Mouse (Mus musculus) limb, embryonic 12.5 days (tissue): ENCODE measurements around the gene Slc30a9. TPM values are rescaled to one million over a fixed set of nuclear protein-coding genes. Genes with fewer than 3 reads are reported as not detected.
A peak's percentile ranks its signal among the peaks of the same experiment; 100 is the strongest.

Experiments used
- ATAC-seq: fragments of 200-750 bp; cut with Nextera tagmentation; 2 replicates; pipeline ENCODE4 v1.8.0; 2017; ENCODE audit warnings: low read depth, moderate TSS enrichment; ENCODE audit not compliant: insufficient number of reproducible peaks, insufficient read depth, low FRiP score, low TSS enrichment
- H3K27ac ChIP-seq: fragments of 300-500 bp; sonication (generic); 2 replicates; pipeline ENCODE4 v1.5.1; 2016; ENCODE audit warnings: mild to moderate bottlenecking, moderate library complexity
- H3K27me3 ChIP-seq: fragments of 300-500 bp; sonication (generic); 2 replicates; pipeline ENCODE4 v1.6.1; 2016; ENCODE audit warnings: mild to moderate bottlenecking, moderate library complexity
- H3K36me3 ChIP-seq: fragments of 300-500 bp; sonication (generic); 2 replicates; pipeline ENCODE4 v1.6.1; 2016; ENCODE audit warnings: mild to moderate bottlenecking, moderate library complexity
- H3K4me1 ChIP-seq: fragments of 300-500 bp; sonication (generic); replicated peaks from 2 replicates; pipeline ENCODE4 v1.6.1; 2016
- H3K4me2 ChIP-seq: fragments of 300-500 bp; sonication (generic); 2 replicates; pipeline ENCODE4 v1.6.1; 2016; ENCODE audit warnings: mild to moderate bottlenecking, moderate library complexity
- H3K4me3 ChIP-seq: fragments of 300-500 bp; sonication (generic); replicated peaks from 2 replicates; pipeline ENCODE4 v1.5.1; 2016; ENCODE audit warnings: mild to moderate bottlenecking
- H3K9ac ChIP-seq: fragments of 300-500 bp; sonication (generic); replicated peaks from 2 replicates; pipeline ENCODE4 v1.6.1; 2016; ENCODE audit warnings: mild to moderate bottlenecking, moderate library complexity
- H3K9me3 ChIP-seq: fragments of 300-500 bp; sonication (generic); 2 replicates; pipeline ENCODE4 v1.6.1; 2016; ENCODE audit warnings: mild to moderate bottlenecking, moderate library complexity
- WGBS: fragments of 180-500 bp; shearing (Covaris S2); methylation state at CpG from one replicate; pipeline ENCODE4 v1.1.7; 2016; 5-methylcytosine and 5-hydroxymethylcytosine counted together
- polyA plus RNA-seq: library from polyadenylated mRNA; unstranded; fragments of >200 nt; fragmentation: Nextera tagmentation; extraction: Ambion mirVana; gene quantifications from 2 replicates; pipeline ENCODE4 v1.2.1, GENCODE M21; 2016

The Slc30a9 gene
- 104 and 114 TPM in 2 replicates for polyA plus RNA-seq

GRCm38 (mm10) chr5:67306698-67307521, at the start of gene Slc30a9:
TSS of gene Slc30a9 (plus strand) at chr5:67306955.
- Histone ChIP-seq H3K36me3 (peaks cover 9% of the 10 kb centered on the region; the same call in 1 of the 2 replicates), H3K4me1 (peaks cover 9% of the 10 kb centered on the region), H3K27ac (peak within 1 kb of the TSS; percentile 75), H3K4me2 (peak within 1 kb of the TSS; percentile 74), H3K9ac (peak within 1 kb of the TSS; percentile 92), H3K9me3 (no peaks in the 10 kb centered on the region), H3K4me3 (peak within 1 kb of the TSS; percentile 96), H3K27me3 (no peaks in the 10 kb centered on the region)
- under 1% methylated on average over 83 of the region's 83 CpGs for WGBS
- ATAC-seq: peak; percentile 96

DNA sequence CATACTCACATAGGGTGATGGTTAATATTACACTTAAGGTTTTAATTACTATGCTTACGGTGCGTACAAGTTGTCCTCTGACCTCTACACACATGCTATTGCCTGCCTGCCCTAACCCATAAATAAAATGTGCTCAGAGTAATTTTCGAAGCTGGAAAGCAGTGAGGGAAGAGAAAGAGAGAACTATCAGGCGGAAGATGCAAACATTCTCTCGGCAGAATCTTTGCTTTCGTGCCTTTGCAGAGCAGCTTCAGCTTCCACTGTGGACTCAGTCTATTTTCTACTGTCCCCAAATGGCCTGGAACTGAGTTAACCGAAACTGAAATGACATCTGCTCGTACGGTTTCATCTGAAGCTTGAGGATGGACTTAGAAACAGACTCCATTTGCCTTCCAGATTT, 48.3 kb upstream of the Slc30a9 start:
- H3K9me3 ChIP-seq: no peaks in the 10 kb centered on the region
- H3K4me2 ChIP-seq: no peak overlapping the region
- H3K27me3 ChIP-seq: no peaks in the 10 kb centered on the region
- 64% methylated on average over 9 of the region's 9 CpGs for WGBS
- no peak overlapping the region for H3K4me3 ChIP-seq
- ATAC-seq: no peak
- peaks cover 11% of the 10 kb centered on the region for H3K36me3 ChIP-seq
- peaks cover 11% of the 10 kb centered on the region for H3K4me1 ChIP-seq
- no peak overlapping the region for H3K9ac ChIP-seq
- no peak overlapping the region for H3K27ac ChIP-seq

DNA sequence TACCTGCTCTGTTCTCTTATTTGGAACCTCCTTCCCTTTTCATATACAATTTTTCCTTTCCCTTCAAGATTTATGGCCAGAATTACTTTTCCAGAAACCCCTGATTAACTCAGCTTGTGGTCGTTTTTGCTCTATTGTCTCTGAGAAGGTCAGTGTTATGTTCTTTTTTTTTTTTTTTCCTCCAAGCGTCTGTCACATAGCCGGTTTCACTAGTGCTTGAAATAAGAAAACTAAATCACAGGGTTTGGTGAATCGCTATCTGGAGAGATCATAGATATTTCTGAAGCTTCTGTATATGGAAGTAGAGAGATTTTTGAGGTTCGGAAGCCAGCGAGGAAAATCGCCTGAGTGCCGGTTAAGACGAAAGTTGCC, 46.6 kb upstream of the Slc30a9 start:
- no peak for ATAC-seq
- H3K27ac ChIP-seq: peak overlapping the region; percentile 94

DNA sequence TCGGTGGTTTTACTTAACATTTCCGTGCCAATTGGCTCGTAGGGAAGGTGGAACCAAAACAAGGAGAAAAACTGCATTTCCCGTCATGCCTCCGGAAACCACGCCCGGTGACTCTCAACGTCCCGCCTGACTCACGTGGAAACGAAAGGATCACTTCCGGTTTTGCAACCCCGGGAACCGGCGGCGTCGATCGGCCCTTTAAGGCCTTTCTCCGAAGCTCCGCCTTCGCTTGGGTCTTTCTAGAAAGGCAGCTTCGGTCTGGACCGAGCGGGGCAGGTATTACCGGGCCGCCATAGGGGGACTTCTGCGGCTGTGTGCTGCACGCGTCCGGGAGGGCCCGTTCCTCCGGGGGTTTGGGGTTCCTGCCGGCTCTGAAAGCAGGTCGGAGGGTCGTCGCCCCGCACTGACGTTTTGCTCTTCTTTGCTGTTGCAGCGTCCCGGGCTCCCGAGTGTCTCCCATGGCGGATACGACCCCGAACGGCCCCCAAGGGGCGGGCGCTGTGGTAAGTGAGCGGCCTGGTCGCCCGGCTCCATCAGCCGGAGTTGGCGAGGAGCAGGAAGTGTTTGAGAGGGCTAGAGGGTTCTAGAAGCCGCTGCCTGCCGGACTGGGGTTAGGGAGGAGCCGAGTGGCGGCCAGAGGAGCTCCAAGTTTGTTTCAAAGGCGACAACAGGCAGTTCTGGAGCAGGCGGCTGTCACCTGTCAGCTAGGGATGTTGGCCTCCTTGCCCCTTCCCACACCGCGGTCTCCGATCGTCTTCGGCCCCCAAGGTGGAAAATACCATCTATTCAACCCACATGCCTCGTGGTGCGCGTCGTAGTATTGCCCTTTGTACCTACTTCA, 46.0 kb upstream of the Slc30a9 start, which contains the start of gene Tmem33:
Gene Tmem33 (plus strand): TSS at position 35 of the 841 bp plus-strand sequence.
- Histone ChIP-seq H3K4me3 (peak within 1 kb of the TSS; percentile 90), H3K36me3 (peaks cover 32% of the 10 kb centered on the region), H3K9ac (peak within 1 kb of the TSS; percentile 88), H3K4me2 (peak within 1 kb of the TSS; percentile 66), H3K27me3 (no peaks in the 10 kb centered on the region), H3K9me3 (no peaks in the 10 kb centered on the region), H3K4me1 (peaks cover 11% of the 10 kb centered on the region), H3K27ac (peak within 1 kb of the TSS; percentile 94)
- WGBS: under 1% methylated on average over 66 of the region's 67 CpGs
- peak; percentile 78 for ATAC-seq

More for the DNA sequence above, 46.6 kb upstream of the Slc30a9 start:
- Histone ChIP-seq H3K9ac (peak overlapping the region; percentile 88; the same call in 1 of the 2 replicates), H3K36me3 (peaks cover 26% of the 10 kb centered on the region), H3K4me3 (peak overlapping the region; percentile 90), H3K9me3 (no peaks in the 10 kb centered on the region), H3K27me3 (no peaks in the 10 kb centered on the region), H3K4me2 (peak overlapping the region; percentile 66), H3K4me1 (peaks cover 11% of the 10 kb centered on the region)
- under 1% methylated on average over 9 of the region's 9 CpGs for WGBS

DNA sequence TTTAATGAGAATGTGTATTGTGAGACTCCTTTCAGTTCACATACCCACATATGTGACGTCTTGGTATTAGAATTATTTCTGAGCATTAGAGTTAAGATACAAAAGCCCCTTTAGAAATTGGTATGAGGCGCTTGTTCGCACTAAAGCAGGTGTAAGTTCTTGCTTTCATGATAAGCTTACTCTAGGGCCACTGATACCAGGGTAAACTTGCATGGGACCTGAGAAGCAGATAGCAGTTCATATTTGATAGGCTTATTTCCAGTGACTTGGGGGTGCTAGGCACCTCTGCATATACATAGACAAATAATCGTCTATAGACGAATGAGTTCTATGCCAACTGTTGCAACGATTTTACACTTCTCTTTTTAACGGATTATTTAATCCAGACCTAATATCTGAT, 43.8 kb upstream of the Slc30a9 start:
- H3K27me3 ChIP-seq: no peaks in the 10 kb centered on the region
- ATAC-seq: no peak
- no peak overlapping the region for H3K27ac ChIP-seq
- H3K36me3 ChIP-seq: peaks cover 54% of the 10 kb centered on the region
- no peak overlapping the region for H3K4me3 ChIP-seq
- 93% methylated on average over 7 of the region's 7 CpGs for WGBS
- no peaks in the 10 kb centered on the region for H3K9me3 ChIP-seq
- H3K9ac ChIP-seq: no peak overlapping the region
- no peak overlapping the region for H3K4me2 ChIP-seq
- H3K4me1 ChIP-seq: peaks cover 11% of the 10 kb centered on the region

- Histone ChIP-seq H3K4me3 (no peak overlapping the region), H3K36me3 (peaks cover 70% of the 10 kb centered on the region), H3K27ac (no peak overlapping the region), H3K4me1 (peaks cover 11% of the 10 kb centered on the region), H3K9me3 (no peaks in the 10 kb centered on the region), H3K27me3 (no peaks in the 10 kb centered on the region), H3K4me2 (no peak overlapping the region), H3K9ac (no peak overlapping the region)
- whole genome bisulfite sequencing: 86% methylated on average over 1 of the region's 1 CpGs
- no peak for ATAC-seq
Observed at GRCm38 (mm10) chr5:67266106-67266505, 40.6 kb upstream of the Slc30a9 start.

- Histone ChIP-seq H3K4me1 (no peaks in the 10 kb centered on the region), H3K9me3 (no peaks in the 10 kb centered on the region), H3K27ac (no peak overlapping the region), H3K9ac (no peak overlapping the region), H3K4me3 (no peak overlapping the region), H3K36me3 (peaks cover 51% of the 10 kb centered on the region), H3K4me2 (no peak overlapping the region), H3K27me3 (no peaks in the 10 kb centered on the region)
- 87% methylated on average over 8 of the region's 8 CpGs for WGBS
- ATAC-seq: no peak
Observed at GRCm38 (mm10) chr5:67269309-67269708, 37.4 kb upstream of the Slc30a9 start.

- no peaks in the 10 kb centered on the region for H3K9me3 ChIP-seq
- WGBS: 93% methylated on average over 9 of the region's 9 CpGs
- peaks cover 37% of the 10 kb centered on the region for H3K36me3 ChIP-seq
- no peak overlapping the region for H3K4me3 ChIP-seq
- no peak overlapping the region for H3K27ac ChIP-seq
- no peaks in the 10 kb centered on the region for H3K27me3 ChIP-seq
- H3K4me1 ChIP-seq: no peaks in the 10 kb centered on the region
- H3K9ac ChIP-seq: no peak overlapping the region
- no peak overlapping the region for H3K4me2 ChIP-seq
- no peak for ATAC-seq
Observed at GRCm38 (mm10) chr5:67279407-67279806, 27.3 kb upstream of the Slc30a9 start.

DNA sequence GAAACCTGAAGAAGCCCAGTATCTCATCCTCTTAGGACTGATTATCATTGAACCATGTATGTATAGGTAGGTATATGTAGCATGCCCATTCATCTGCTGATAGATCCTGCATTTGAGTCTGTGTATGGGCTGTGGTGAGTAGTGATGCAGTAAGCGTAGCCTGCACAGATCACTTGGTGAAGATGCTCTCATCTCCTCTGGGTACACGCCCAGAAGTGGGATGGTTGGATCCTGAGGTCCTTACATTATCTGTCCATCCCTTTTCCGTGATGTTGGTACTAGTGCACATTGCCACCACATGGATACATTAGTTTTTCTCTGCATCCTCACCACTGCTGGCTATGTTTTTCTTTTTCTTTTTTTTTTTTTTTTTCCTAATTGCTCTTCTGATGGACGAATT, 26.9 kb upstream of the Slc30a9 start:
- Histone ChIP-seq H3K4me3 (no peak overlapping the region), H3K9me3 (no peaks in the 10 kb centered on the region), H3K4me2 (no peak overlapping the region), H3K9ac (no peak overlapping the region), H3K4me1 (no peaks in the 10 kb centered on the region), H3K27me3 (no peaks in the 10 kb centered on the region), H3K27ac (no peak overlapping the region), H3K36me3 (peaks cover 41% of the 10 kb centered on the region)
- WGBS: 91% methylated on average over 4 of the region's 4 CpGs
- ATAC-seq: no peak

- no peak overlapping the region for H3K4me3 ChIP-seq
- peaks cover 47% of the 10 kb centered on the region for H3K36me3 ChIP-seq
- H3K27me3 ChIP-seq: no peaks in the 10 kb centered on the region
- ATAC-seq: no peak
- H3K9me3 ChIP-seq: no peaks in the 10 kb centered on the region
- H3K27ac ChIP-seq: no peak overlapping the region
- no peak overlapping the region for H3K9ac ChIP-seq
- WGBS: 96% methylated on average over 4 of the region's 4 CpGs
- no peak overlapping the region for H3K4me2 ChIP-seq
- H3K4me1 ChIP-seq: no peaks in the 10 kb centered on the region
Observed at GRCm38 (mm10) chr5:67280400-67280799, 26.4 kb upstream of the Slc30a9 start.

GRCm38 (mm10) chr5:67295029-67295428, 11.7 kb upstream of the Slc30a9 start:
- no peak overlapping the region for H3K27ac ChIP-seq
- H3K27me3 ChIP-seq: no peaks in the 10 kb centered on the region
- no peak overlapping the region for H3K9ac ChIP-seq
- no peak overlapping the region for H3K4me3 ChIP-seq
- WGBS: 63% methylated on average over 3 of the region's 3 CpGs
- no peak overlapping the region for H3K4me2 ChIP-seq
- H3K9me3 ChIP-seq: no peaks in the 10 kb centered on the region
- ATAC-seq: no peak
- peaks cover 29% of the 10 kb centered on the region for H3K36me3 ChIP-seq
- no peaks in the 10 kb centered on the region for H3K4me1 ChIP-seq
